Mouse (Mus musculus) myocyte (in vitro differentiated cells): ENCODE data around the gene Rnase4. TPM values are rescaled to one million over a fixed set of nuclear protein-coding genes. Genes with fewer than 3 reads are reported as not detected.

Source experiments
- H3K27me3 ChIP-seq: one replicate; pipeline ENCODE4 v1.6.1; 2011; ENCODE audit not compliant: control insufficient read depth, insufficient read depth, insufficient read length
- H3K36me3 ChIP-seq: one replicate; pipeline ENCODE4 v1.6.1; 2011; ENCODE audit not compliant: control insufficient read depth, insufficient read depth
- H3K4me2 ChIP-seq: one replicate; pipeline ENCODE4 v1.6.1; 2011; ENCODE audit warnings: low read depth, control low read depth
- H3K4me3 ChIP-seq: one replicate; pipeline ENCODE4 v1.5.1; 2011; ENCODE audit warnings: mild to moderate bottlenecking, control low read depth, moderate library complexity
- H3K79me2 ChIP-seq: one replicate; pipeline ENCODE4 v1.6.1; 2011; ENCODE audit not compliant: control insufficient read depth, insufficient read depth
- H3ac ChIP-seq: one replicate; pipeline ENCODE4 v1.6.1; 2011; ENCODE audit not compliant: control insufficient read depth, insufficient read length
- CEBPB ChIP-seq: IDR thresholded peaks from 2 replicates; pipeline ENCODE4 v1.6.1; 2011; ENCODE audit warnings: mild to moderate bottlenecking, moderate library complexity; ENCODE audit not compliant: poor library complexity, insufficient read depth, severe bottlenecking
- E2F4 ChIP-seq: IDR thresholded peaks from one replicate; pipeline ENCODE4 v1.6.1; 2011; ENCODE audit warnings: mild to moderate bottlenecking, control low read depth, moderate library complexity; ENCODE audit not compliant: insufficient read depth
- MAX ChIP-seq: IDR thresholded peaks from one replicate; pipeline ENCODE4 v1.6.1; 2011; ENCODE audit warnings: low read depth, mild to moderate bottlenecking, control low read depth
- MYOD1 ChIP-seq, 3 experiments: IDR thresholded peaks; one replicate each; pipeline ENCODE4 v1.6.1; 2011; ENCODE audit warnings: control low read depth in 2 of 3, low read depth in 2 of 3, mild to moderate bottlenecking in 2 of 3, moderate library complexity in 1 of 3; ENCODE audit not compliant: insufficient read length in 2 of 3, control insufficient read depth in 1 of 3
- MYOG ChIP-seq, 3 experiments: IDR thresholded peaks; one replicate each; pipeline ENCODE4 v1.6.1; 2011; ENCODE audit warnings: control low read depth in 2 of 3, low read depth in 2 of 3, mild to moderate bottlenecking in 2 of 3; ENCODE audit not compliant: insufficient read length in 2 of 3, control insufficient read depth in 1 of 3, insufficient read depth in 1 of 3
- POLR2A ChIP-seq: IDR thresholded peaks from one replicate; pipeline ENCODE4 v1.6.1; 2011; ENCODE audit warnings: low read depth, mild to moderate bottlenecking, control low read depth, moderate library complexity; ENCODE audit not compliant: insufficient read length
- POLR2AphosphoS2 ChIP-seq: IDR thresholded peaks from one replicate; pipeline ENCODE4 v1.6.1; 2011; ENCODE audit warnings: low read depth, control low read depth; ENCODE audit not compliant: insufficient read length
- REST ChIP-seq: IDR thresholded peaks from one replicate; pipeline ENCODE4 v1.6.1; 2011; ENCODE audit warnings: mild to moderate bottlenecking, control low read depth, moderate library complexity; ENCODE audit not compliant: insufficient read depth, insufficient read length
- SRF ChIP-seq: IDR thresholded peaks from one replicate; pipeline ENCODE4 v1.6.1; 2011; ENCODE audit warnings: low read depth; ENCODE audit not compliant: control insufficient read depth, insufficient read length
- TCF12 ChIP-seq: IDR thresholded peaks from one replicate; pipeline ENCODE4 v1.6.1; 2011; ENCODE audit warnings: mild to moderate bottlenecking, control low read depth; ENCODE audit not compliant: poor library complexity, insufficient read depth, severe bottlenecking
- TCF3 ChIP-seq: IDR thresholded peaks from one replicate; pipeline ENCODE4 v1.6.1; 2011; ENCODE audit warnings: low read depth, control low read depth; ENCODE audit not compliant: insufficient read length
- USF1 ChIP-seq: IDR thresholded peaks from one replicate; pipeline ENCODE4 v1.6.1; 2011; ENCODE audit warnings: low read depth, mild to moderate bottlenecking, control low read depth, moderate library complexity
- polyA plus RNA-seq: library from polyadenylated mRNA; unstranded; fragments of >200 nt; fragmentation: generic; extraction: Trizol; gene quantifications from one replicate; pipeline ENCODE4 v1.2.1, GENCODE M21; 2012; ENCODE audit warnings: missing spikeins

The Rnase4 gene
- polyA plus RNA-seq, 1 experiment, result 17.8 TPM

GRCm38 (mm10) chr14:51106449-51106967 lies 15.6 kb downstream of the Rnase4 start:
- Histone ChIP-seq H3ac (no peak overlapping the region), H3K79me2 (no peaks in the 10 kb centered on the region), H3K36me3 (no peaks in the 10 kb centered on the region), H3K27me3 (no peaks in the 10 kb centered on the region), H3K4me3 (no peak overlapping the region), H3K4me2 (no peak overlapping the region)
- TF ChIP-seq MAX (no peak), TCF3 (no peak), POLR2AphosphoS2 (no peak), CEBPB (no peak), E2F4 (no peak), REST (no peak), POLR2A (no peak)

GRCm38 (mm10) chr14:51111966-51112365 lies 21.1 kb downstream of the Rnase4 start:
- H3K4me3 ChIP-seq, result no peak overlapping the region
- H3ac ChIP-seq, result no peak overlapping the region
- no peaks in the 10 kb centered on the region for H3K79me2 ChIP-seq
- H3K36me3 ChIP-seq, result no peaks in the 10 kb centered on the region
- peak overlapping the region; percentile 32 for H3K4me2 ChIP-seq
- no peaks in the 10 kb centered on the region for H3K27me3 ChIP-seq
- no peak for TF ChIP-seq POLR2AphosphoS2
- no peak for TF ChIP-seq USF1
- no peak for TF ChIP-seq REST
- peak in 2 of 3 experiments; percentile 48 to 79 for TF ChIP-seq MYOG (IDR thresholded peaks at IDR 0.05; ENCODE audit: control insufficient read depth in 1 of 3, insufficient read depth in 1 of 3, insufficient read length in 2 of 3, low read depth in 2 of 3)
- peak; percentile 35 to 61 (median 46) for TF ChIP-seq MYOD1 (IDR thresholded peaks at IDR 0.05; ENCODE audit: control insufficient read depth in 1 of 3, insufficient read length in 2 of 3, low read depth in 2 of 3)

- Histone ChIP-seq H3K27me3 (no peaks in the 10 kb centered on the region), H3K4me3 (no peak overlapping the region), H3K4me2 (no peak overlapping the region), H3K36me3 (no peaks in the 10 kb centered on the region), H3K79me2 (no peaks in the 10 kb centered on the region), H3ac (no peak overlapping the region)
- no peak for TF ChIP-seq TCF12
- TF ChIP-seq USF1, result no peak
- no peak for TF ChIP-seq SRF
- TF ChIP-seq TCF3, result no peak
These were observed 22.6 kb downstream of the Rnase4 start for GRCm38 (mm10) chr14:51113476-51113875.

- TF ChIP-seq MYOD1 (IDR thresholded peaks at IDR 0.05; ENCODE audit: control insufficient read depth in 1 of 3, insufficient read length in 2 of 3, low read depth in 2 of 3) (no peak), SRF (no peak), POLR2A (no peak), USF1 (no peak), E2F4 (no peak), MAX (no peak), POLR2AphosphoS2 (no peak), MYOG (IDR thresholded peaks at IDR 0.05; ENCODE audit: control insufficient read depth in 1 of 3, insufficient read depth in 1 of 3, insufficient read length in 2 of 3, low read depth in 2 of 3) (no peak), REST (no peak), CEBPB (no peak)
- Histone ChIP-seq H3K4me2 (no peak within 1 kb of the TSS), H3K79me2 (no peaks in the 10 kb centered on the region), H3K4me3 (no peak within 1 kb of the TSS), H3K27me3 (no peaks in the 10 kb centered on the region), H3K36me3 (no peaks in the 10 kb centered on the region), H3ac (no peak within 1 kb of the TSS)
These were observed 23.2 kb downstream of the Rnase4 start, which contains the start of gene Eddm3b for GRCm38 (mm10) chr14:51113916-51114560. TSS of gene Eddm3b (plus strand) at chr14:51114426.

GRCm38 (mm10) chr14:51125684-51126083 lies 34.8 kb downstream of the Rnase4 start:
- H3K36me3 ChIP-seq, result no peaks in the 10 kb centered on the region
- TF ChIP-seq TCF3 (no peak), MAX (no peak), CEBPB (no peak), REST (no peak), SRF (no peak), MYOG (IDR thresholded peaks at IDR 0.05; ENCODE audit: control insufficient read depth in 1 of 3, insufficient read depth in 1 of 3, insufficient read length in 2 of 3, low read depth in 2 of 3) (no peak), USF1 (no peak), POLR2AphosphoS2 (no peak), TCF12 (no peak), E2F4 (no peak), POLR2A (no peak)
- H3K4me2 ChIP-seq, result no peak overlapping the region
- peaks cover 6% of the 10 kb centered on the region for H3K27me3 ChIP-seq
- H3K4me3 ChIP-seq, result no peak overlapping the region
- H3K79me2 ChIP-seq, result no peaks in the 10 kb centered on the region
- H3ac ChIP-seq, result no peak overlapping the region
